Mouse (Mus musculus): ENCODE data around the gene Fbxw16.

GRCm38 (mm10) chr9:109449040-109449439 lies at the start of gene Fbxw16:
- TF ChIP-seq CTCF (IDR thresholded peaks at IDR 0.05) (no peak), POLR2A (IDR thresholded peaks at IDR 0.05; ENCODE audit: insufficient read depth, low read depth, low read length) (no peak)
